Mouse (Mus musculus) thymus, adult 2 months (tissue): ENCODE measurements at regions not wholly inside any gene's neighbourhood (a gene's known extent, or its start where the extent isn't known, plus 50 kb on each side); places are given as distances from the start of the nearest gene placed in this dataset.

Experiments used
- CTCF ChIP-seq: fragments of 200-500 bp; IDR thresholded peaks from 2 replicates; pipeline ENCODE4 v1.5.1; 2012; ENCODE audit warnings: mild to moderate bottlenecking, control low read depth, low read length, moderate library complexity, borderline replicate concordance; ENCODE audit not compliant: control insufficient read depth, poor library complexity, insufficient read depth; ENCODE audit errors: extremely low read depth
- POLR2A ChIP-seq: fragments of 200-500 bp; IDR thresholded peaks from 2 replicates; pipeline ENCODE4 v1.6.1; 2012; ENCODE audit warnings: mild to moderate bottlenecking, low read length, control low read depth, moderate library complexity; ENCODE audit not compliant: control insufficient read depth, poor library complexity, insufficient read depth; ENCODE audit errors: extremely low read depth

DNA sequence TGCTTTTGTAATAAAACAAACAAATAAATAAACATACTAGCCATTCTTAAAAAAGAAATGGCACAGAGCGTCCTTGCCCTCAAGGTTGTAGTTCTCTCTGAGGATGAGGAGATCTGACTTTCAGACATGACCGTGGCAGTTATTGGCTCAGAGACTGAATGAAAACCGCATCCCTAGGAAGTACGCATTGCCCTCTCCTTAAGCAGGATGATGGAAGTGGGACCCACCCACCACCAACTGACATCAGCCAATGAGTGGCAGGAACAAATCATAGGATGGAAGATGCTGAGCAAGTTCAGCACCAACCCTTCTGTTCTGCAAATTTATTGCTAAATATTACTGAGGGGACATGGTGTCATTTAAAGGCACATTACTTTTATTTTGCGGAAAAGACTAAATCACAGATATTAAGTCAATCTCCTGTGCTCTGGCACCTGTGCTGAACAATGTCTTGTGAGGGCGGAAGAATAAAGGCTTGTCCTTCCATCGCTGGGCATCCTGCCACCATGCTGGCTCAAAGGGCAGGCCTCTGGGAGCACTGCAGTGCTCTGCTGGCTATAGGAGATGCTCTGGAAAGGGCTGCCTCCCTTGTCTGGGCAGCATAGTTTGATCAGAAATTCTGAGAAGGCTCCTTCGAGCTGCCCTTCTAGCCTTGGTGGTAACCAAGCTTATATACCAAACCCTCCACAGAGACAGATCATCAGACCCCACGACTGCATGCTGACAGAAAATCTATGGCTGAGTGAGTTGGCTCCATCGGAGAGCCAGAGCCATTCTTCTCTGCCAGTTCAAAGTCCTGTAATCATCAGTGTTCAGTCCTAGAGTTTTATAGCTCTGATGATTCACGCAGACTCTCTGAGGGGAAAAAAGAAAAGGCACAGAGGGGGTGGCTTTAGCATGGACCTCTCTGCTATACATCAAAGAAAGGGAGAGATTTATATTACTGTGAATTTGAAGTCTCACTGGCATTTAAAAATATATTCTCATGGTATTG lies 86.3 kb upstream of the Osmr start:
- TF ChIP-seq CTCF (no peak), POLR2A (no peak)
